Mouse (Mus musculus) adrenal gland, adult (tissue): ENCODE results near the gene Slc28a2.
A peak's percentile ranks its signal among the peaks of the same experiment; 100 is the strongest.
"Not testable (repeated sequence)": the region's sequence is repeated elsewhere in the genome, so short reads cannot be mapped to it uniquely, and the experiment has no call there.

Experiments
- DNase-seq, 2 experiments: peaks; one replicate each; pipeline ENCODE4 v3.0.0; 2022 to 2023; ENCODE audit warnings: low spot score in 1 of 2; ENCODE audit not compliant: inconsistent age in 2 of 2

The Slc28a2 gene

DNA sequence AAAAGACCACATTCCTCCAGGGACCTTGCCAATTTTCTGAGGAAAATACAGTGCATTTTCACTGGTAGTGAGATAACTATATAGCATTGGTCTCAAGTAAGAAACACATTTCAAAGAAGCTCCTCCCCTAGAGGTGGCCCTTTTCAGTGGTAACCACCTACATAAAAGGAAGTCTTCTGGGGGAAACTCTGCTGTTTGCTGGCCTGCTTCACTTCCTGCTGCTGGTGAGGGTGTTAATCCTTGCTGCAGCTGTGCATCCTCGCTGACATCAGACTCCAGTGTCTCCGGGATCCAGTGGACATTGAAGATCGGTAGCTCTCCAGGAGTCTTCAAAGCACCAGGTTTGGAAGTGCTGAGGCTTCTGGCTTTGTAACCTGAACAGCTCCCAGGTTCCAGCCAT, at the start of gene Slc28a2:
Slc28a2 (plus strand) TSS at position 278 of the 400 bp plus-strand sequence.
- not testable (repeated sequence) for DNase-seq

DNA sequence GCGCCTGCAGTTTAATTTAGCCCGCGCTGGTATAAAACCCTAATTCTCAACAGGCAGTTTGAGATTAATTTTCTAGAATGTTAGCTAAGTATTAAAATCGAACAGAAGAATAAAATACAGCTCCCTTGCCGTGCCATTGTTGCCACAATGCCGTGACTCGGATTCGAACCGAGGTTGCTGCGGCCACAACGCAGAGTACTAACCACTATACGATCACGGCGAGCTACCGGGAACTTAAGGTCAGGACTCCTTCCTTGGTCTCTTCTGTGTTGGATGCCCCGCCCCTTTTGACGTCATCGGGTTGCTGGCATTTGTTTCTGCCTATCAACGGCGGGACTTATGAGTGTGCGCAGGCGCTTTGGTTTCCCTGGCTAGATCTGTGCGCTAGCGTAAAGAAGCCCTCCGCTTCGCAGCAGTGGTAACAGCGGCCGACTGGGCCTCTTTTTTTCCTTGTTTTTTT, 49.0 kb upstream of the Slc28a2 start:
- peak; percentile 98 to 100 for DNase-seq

DNA sequence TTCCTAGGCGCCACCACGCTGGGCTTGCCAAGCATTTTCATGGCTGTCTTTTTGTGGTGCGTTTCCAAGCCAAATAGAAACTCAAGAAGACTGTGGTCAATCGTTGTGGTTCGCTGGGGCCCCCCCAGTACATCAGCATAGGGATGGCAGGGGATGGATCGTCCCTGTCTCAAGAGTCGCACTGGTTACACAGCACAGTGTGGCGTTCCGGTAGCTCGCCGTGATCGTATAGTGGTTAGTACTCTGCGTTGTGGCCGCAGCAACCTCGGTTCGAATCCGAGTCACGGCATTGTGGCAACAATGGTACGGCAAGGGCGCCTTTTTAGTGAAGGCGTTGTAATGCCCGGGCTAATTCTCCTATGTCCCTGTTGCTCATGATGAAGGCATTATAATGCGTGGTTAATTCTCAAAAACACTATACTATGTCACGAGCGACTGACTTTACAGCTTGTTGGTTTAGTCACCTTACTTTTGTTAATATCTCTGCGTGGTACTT, 48.5 kb upstream of the Slc28a2 start:
- peak; percentile 81 to 94 for DNase-seq

DNA sequence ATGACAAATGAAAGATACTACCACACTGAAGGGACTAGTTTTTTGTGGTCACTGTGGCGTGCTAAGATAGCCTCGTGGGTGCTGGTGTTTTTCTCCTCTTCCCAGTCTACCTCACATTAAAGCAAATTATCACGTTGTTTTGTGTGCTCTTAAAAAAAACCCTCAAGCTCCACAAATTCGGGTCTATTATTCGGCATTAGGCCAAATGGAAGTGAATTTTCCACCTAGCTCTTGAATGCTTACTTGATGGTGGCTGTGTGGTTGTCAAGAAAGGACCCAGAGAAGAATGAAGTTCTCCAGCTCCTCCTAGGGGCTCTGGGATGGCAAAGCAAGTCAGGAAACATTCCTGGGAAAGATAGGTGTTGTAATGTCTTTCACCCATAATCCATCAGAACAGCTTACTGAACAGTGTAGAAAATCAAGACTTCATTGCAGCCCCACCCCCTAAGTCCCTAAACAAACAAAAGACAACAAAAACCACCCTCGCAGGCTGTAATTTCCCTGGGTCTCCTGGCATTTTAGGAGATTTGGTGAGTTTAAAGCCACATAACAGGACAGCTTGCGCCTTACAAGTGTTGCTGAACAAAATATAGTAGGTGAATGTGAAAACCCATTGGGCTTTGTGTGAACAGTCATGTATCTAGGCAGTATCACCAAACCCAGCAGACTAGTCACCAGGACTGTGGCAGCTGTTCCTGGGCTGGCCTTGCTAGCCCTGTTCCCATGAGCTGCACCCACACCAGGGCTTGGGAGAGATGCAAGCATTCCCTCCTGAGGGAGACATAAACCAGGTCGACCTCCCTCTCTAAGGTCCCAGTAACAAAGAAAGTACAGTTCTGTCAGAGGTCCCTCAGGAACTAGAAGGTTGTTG, 47.6 kb upstream of the Slc28a2 start:
- DNase-seq: peak in 1 of 2 experiments; percentile 85

DNA sequence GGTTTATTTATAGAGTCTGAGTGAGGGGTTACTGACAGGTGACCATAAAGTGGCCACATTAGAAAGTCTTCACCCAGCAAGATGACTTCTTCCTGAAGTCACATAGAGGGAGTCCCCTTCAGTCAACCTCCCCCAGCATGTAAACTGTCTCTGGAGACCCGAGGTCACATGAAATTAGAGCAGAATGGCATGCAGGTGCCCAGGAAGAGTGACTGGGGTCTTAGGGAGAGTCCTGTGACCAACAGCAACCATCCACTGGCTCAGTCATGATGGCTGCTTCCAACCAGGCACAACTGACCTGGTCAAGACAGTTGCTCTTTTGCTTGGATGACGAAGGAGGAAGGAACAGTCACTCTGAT, 47.0 kb upstream of the Slc28a2 start:
- DNase-seq: no peak

DNA sequence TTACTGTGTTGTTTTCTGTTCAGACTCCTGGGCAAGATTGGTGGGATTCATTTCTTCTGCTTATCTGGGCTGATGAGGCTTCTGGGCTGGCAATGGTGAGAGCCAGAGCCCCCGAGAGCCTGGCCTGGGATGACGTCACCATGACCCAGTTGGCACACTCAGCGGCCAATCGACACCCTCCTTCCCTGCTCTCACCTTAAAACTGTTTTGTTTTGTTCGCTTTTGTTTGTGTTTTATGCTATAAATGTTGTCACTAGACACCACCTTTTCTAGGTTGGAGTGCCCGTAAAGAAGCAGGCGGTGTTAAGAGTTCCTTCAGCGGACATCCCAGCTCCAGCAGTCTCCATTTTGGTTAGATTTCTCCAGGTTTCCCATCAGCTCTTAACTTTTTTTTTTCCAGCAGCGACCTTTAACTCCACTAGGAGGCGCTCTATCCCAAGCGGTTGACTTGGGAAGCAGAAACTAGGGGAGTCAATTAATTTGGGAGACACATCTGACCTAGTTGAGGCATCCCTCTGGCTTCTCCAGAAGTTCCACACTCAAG, 45.4 kb upstream of the Slc28a2 start:
- DNase-seq: peak; percentile 63 to 90

DNA sequence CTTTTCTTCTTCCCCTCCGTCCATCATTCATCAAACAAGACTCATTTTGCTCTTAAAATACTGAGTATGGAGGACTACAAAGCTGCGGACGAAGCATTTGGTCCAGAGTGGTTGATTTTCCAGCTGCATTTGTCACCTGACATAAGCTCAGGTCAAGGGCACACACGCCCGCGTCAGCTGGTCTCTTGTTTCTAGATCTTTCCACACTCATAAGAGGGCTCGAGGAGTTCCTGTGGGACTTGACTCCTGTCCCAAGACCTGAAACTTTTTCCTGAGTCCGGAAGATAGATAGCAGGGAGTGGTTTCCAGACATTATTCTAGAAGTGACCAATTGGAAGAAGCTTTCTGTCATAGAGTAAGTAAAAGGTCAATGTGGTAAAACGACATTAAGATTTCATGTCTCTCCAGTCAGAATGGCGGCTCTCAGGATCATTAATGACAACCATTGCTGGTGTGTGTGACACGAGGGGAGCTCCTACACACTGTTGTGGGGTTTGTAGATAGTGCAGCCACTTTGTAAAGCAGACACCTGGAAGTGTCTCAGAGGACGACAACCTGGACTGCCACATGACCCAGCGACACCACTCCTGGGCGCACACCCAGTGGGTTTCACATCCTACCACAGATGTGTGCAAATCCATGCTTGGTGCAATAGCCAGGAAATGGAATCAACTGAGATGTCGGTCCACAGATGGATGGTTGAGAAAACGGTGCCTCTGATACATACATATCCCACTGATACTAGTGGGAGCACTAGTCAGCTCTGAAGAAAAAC, 44.8 kb upstream of the Slc28a2 start:
- DNase-seq: no peak

DNA sequence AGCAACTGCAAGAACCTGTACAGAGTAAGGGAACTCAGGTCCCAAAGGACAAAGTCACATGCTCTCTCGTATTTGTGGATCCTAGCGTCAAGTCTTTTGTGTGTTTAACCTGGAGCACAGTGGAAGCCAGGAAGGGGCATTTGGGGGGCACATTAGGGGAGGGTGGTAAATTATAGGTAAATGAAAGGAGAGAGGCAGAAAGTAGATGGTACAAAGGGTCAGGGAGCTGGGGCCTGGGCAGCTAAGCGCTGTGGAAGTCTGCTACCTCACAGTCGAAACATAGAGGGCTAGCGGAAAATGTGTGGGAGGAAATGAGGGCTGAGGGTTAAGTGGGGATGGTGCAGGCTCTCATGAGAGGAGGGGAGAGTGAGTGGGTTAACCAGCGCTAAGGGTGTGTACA, 44.2 kb upstream of the Slc28a2 start:
- DNase-seq: no peak

DNA sequence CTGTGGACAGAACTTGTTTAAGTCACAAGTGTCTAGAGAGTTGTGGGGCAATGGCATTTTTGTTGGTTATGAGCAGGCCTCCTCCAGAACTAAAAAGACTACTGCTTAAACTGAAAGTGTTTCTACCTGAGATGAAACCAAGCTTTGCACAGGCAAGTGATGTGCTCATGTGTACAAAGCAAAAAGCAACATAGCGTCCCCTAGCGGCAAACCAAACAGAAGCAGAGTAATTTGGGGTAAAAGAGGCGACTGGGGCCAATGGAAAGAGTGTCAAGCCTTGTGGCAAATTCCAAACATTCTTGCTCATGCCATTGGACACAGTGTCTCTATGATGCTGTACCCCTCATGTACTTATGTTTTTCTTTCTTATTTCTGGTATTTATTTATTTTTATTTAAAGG, 41.2 kb upstream of the Slc28a2 start:
- no peak for DNase-seq

DNA sequence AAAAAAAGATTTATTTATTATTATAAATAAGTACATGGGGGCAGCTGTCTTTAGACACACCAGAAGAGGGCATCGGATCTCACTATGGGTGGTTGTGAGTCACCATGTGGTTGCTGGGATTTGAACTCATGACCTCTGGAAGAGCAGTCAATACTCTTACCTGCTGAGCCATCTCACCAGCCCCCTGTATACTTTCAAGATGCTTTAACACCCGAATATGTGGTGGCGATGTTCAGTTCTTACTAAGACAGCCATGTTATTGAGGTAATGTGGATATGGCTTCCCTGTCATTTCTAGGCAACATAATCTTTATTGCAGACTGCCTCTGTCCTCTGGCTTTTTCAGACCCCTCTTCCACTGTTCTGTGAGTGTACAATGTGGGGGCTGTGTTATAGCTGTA, 39.1 kb upstream of the Slc28a2 start:
- DNase-seq: not testable (repeated sequence)

DNA sequence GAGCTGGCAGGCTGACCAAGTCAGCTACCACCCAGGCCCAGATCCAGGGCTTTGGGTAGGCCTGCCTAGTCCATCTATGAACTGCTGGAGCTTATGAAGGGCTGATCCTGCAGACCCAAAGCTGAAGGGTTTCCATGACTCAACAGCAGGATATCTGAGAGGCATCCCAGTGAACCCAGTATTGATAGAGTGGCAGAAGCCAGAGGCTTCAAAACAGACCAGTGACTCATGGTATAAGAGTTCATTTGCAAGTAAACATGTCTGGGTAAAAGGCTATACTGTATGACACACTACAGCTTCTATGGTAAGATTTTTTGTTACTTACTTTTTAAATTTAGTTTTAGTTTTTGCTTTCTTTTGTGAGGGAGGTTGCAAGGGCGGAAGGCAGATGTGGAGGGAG, 30.1 kb upstream of the Slc28a2 start:
- DNase-seq: no peak

DNA sequence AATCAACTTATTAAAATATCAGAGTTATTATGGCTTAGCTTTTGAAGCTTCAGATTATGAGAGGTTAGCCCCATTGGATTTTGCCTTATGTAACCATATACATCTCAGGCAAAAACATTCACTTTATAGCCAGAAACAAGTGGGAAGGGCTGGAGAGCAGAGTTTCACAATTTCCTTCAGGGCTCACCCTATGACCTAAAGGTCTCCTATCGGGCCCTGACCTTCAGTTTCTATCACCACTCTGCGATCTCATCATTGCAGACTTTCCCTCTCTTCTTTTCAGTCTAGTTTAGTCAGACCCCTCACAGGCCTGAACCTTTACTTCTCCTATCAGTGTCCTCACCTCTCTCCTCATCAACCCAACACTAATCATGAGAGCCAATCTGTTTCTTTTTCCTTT, 18.7 kb upstream of the Slc28a2 start:
- DNase-seq: no peak

DNA sequence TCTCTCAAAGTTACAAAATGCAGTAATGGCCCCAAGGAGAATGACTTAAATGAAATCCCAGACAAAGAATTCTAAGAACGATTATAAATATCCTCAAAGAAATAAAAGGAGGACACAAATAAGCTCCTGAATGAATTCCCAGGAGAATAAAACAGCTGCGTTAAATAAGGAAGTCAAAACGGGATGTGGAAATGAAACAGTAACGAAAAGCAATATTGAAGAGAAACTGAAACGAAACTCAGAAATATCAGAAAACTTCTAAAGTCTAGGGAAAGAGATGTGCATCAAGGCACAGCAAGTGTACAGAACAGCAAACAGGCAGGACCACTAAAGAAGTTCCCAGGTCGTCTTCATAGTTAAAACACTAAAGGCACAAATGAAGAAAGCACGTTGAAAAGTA, 17.3 kb upstream of the Slc28a2 start:
- no peak for DNase-seq

DNA sequence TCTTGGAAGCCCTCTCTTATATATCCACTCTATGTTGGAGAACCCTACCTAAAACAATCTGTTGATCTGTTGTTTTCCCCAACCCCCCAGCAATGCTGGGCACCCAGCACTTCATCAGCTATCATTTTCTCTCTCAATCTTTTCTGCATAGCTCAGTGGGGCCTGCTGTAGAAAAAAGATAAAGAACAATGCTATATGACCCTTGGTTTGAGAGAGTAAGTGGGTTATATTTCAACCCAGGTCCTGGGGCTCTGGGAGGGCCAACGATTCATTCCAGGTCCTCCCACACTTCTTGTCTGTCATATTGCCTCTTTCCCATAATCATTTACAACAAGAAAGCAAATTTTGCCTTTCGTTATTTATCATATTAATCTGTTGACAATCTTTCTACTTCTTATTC, 368 bp downstream of the Slc28a2 start:
- not testable (repeated sequence) for DNase-seq

DNA sequence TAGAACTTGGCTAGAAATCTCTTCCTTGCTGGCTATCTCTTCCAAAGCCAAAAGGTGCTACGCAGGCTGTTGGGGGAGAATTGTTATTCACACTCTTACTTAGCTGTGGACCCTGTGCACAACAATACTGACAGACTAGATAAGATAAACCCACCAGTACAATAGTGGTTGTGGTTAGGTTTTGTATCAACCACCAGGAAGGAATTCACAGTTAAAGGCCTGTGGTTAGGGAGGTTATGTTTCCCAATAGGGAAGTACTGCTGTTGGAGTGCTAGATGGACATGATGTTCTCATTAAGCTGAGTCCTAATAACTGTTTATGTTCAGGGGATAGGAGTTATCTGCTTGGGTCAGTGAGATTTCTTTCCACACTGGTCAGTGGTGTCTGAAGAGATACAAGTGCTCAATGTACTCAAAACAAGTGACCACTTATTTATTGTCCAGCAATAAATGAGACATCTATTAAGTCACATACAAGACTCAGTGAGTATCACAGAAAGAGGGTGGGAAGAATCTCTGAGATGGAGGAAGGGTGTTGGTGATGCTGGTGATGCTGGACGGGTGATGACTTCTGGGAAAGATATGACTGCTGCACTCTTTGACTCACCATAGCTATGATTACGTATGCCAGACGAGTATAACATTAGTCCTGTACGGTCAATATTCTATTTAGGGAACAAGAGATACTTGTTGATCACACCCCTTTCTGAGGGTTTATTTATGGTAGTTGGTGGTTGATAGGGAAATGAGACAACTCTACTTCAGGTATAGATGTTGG, 12.6 kb downstream of the Slc28a2 start:
- not testable (repeated sequence) for DNase-seq

DNA sequence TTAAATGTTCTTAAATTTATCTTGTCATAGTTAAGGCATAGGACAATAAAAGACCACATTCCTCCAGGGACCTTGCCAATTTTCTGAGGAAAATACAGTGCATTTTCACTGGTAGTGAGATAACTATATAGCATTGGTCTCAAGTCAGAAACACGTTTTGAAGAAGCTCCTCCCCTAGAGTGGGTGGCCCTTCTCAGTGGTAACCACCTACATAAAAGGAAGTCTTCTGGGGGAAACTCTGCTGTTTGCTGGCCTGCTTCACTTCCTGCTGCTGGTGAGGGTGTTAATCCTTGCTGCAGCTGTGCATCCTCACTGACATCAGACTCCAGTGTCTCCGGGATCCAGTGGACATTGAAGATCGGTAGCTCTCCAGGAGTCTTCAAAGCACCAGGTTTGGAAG, 14.2 kb downstream of the Slc28a2 start:
- not testable (repeated sequence) for DNase-seq

DNA sequence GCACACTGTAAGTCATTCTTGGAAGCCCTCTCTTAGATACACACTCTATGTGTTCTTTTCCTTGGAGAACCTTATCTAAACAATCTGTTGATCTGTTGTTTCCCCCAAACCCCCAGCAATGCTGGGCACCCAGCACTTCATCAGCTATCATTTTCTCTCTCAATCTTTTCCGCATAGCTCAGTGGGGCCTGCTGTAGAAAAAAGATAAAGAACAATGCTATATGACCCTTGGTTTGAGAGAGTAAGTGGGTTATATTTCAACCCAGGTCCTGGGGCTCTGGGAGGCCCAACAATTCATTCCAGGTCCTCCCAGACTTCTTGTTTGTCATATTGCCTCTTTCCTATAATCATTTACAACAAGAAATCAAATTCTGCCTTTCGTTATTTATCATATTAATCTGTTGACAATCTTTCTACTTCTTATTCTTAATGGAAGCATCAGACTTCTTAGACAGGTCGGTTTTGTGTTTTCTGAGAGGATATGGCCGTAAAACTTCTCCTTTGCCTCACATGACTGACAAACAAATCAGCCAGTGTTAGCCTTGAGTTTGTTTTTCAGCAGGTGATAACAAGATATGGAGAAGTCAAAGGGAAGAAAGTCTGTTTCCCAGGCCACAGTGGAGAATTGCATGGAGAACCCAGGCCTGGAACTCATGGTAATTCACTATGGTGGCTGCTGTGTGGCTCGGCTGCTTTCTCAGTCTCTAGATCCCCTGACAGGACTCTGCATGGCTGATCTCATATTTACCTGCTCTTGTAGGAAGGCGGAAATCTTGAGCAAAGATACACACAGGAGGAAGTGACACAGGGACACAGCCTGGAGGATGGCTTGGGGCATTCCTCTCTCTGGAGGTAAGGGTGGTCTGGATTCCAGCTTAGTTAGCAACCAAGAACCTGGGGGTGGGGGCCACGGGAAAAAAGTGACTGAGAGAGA, 15.0 kb downstream of the Slc28a2 start:
- no peak for DNase-seq

DNA sequence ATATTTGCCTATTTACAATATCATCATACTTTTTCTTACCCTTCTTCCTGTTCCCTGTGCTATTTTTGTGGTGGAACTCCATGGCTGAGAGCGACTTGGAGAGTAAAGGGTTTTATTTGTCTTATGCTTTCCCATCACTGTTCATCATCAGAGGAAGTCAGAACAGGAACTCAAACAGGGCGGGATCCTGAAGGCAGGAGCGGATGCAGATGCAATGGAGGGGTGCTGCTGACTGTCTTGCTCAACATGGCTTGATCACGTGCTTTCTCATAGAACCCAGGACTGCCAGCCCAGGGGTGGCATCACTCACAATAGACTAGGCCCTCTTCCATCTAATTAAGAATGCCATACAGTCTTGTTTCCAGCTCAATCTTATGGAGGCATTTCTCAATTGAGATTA, 24.1 kb downstream of the Slc28a2 start:
- DNase-seq: no peak

DNA sequence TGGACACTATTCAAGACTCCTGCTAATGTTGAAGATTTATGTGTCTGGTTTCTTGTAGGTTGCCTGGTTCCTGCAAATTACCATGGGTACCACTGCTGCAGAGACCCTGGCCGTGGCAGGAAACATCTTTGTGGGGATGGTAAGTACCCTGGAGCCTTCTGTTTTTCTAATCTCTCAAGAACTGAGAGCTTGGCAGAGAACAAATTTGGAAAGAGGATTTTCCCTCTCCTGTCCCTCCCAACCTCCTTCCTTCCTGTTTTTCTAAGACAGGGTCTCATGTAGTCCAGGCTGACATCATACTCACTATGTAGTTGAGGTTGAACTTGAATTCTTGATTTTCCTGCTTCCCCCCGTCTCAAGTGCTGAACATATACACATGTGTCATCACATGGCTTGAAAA, 26.1 kb downstream of the Slc28a2 start:
- DNase-seq: no peak

DNA sequence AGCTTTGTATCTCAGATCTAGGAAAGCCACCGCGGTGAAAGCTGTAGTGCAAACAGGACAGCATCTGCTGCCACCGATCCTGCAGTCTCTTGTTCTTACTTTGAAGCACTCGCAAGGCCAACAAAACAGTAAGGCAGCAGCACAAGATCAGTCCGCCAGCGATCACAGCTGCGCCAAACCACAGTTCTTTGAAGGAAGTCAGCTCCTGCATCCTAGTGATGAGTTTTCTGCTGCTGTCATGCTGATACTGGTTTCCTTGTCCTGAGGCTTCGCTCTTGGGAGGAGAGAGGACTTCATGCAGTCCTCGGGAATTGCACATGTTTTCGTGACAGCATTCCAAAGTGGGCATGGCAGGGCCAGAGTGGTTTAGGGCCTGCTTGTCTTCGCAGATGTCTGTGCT, 40.6 kb downstream of the Slc28a2 start:
- peak in 1 of 2 experiments; percentile 3 for DNase-seq
